Mouse (Mus musculus) MEL (cell line): ENCODE data around the gene Adam11. TPM values are rescaled to one million over a fixed set of nuclear protein-coding genes. Genes with fewer than 3 reads are reported as not detected.

Experiments
- DNase-seq: peaks from one replicate; pipeline ENCODE4 v3.0.0; 2011; ENCODE audit warnings: low read depth, low spot score
- H3K27ac ChIP-seq: 2 replicates; pipeline ENCODE4 v1.5.1; 2012; ENCODE audit warnings: low read depth, mild to moderate bottlenecking, control low read depth, low read length, moderate library complexity; ENCODE audit not compliant: control insufficient read depth
- H3K27me3 ChIP-seq, 2 experiments: fragments of 150-350 bp in 1 of 2; sonication (generic) in 1 of 2; 2 replicates each; pipeline ENCODE4 v1.6.1; 2012; ENCODE audit warnings: low read length in 2 of 2, mild to moderate bottlenecking in 2 of 2, improper control_type of control experiment in 1 of 2, moderate library complexity in 1 of 2; ENCODE audit not compliant: insufficient read depth in 2 of 2, control insufficient read depth in 1 of 2
- H3K36me3 ChIP-seq, 2 experiments: 2 replicates each; pipeline ENCODE4 v1.6.1; 2012 to 2014; ENCODE audit warnings: low read length in 2 of 2, improper control_type of control experiment in 1 of 2, inconsistent platforms in 1 of 2, mild to moderate bottlenecking in 1 of 2; ENCODE audit not compliant: insufficient read depth in 2 of 2, control insufficient read depth in 1 of 2
- H3K4me1 ChIP-seq, 2 experiments: fragments of 150-350 bp in 1 of 2; sonication (generic) in 1 of 2; 2 replicates each; pipeline ENCODE4 v1.6.1; 2012; ENCODE audit warnings: low read length in 2 of 2, improper control_type of control experiment in 1 of 2, mild to moderate bottlenecking in 1 of 2; ENCODE audit not compliant: insufficient read depth in 2 of 2, control insufficient read depth in 1 of 2
- H3K4me3 ChIP-seq, 2 experiments: fragments of 150-350 bp in 1 of 2; sonication (generic) in 1 of 2; 2 replicates each; pipeline ENCODE4 v1.5.1; 2012; ENCODE audit warnings: low read depth in 2 of 2, low read length in 2 of 2, mild to moderate bottlenecking in 2 of 2, moderate library complexity in 2 of 2, control low read depth in 1 of 2, improper control_type of control experiment in 1 of 2; ENCODE audit not compliant: control insufficient read depth in 1 of 2, insufficient read depth in 1 of 2
- H3K79me2 ChIP-seq: 2 replicates; pipeline ENCODE4 v1.6.1; 2012; ENCODE audit warnings: mild to moderate bottlenecking, low read length, moderate library complexity; ENCODE audit not compliant: control insufficient read depth, poor library complexity, insufficient read depth
- H3K9ac ChIP-seq: 2 replicates; pipeline ENCODE4 v1.6.1; 2012; ENCODE audit warnings: low read depth, mild to moderate bottlenecking, control low read depth, low read length, moderate library complexity; ENCODE audit not compliant: control insufficient read depth, poor library complexity, severe bottlenecking
- H3K9me3 ChIP-seq: fragments of 150-350 bp; sonication (generic); replicated peaks from 2 replicates; pipeline ENCODE4 v1.6.1; 2012; ENCODE audit warnings: mild to moderate bottlenecking, low read length, improper control_type of control experiment, moderate library complexity; ENCODE audit not compliant: insufficient read depth
- EP300 ChIP-seq, 2 experiments: IDR thresholded peaks; 2 replicates each; pipeline ENCODE4 v1.6.1; 2011; ENCODE audit warnings: improper control_type of control experiment in 2 of 2, low read length in 2 of 2, low read depth in 1 of 2, mild to moderate bottlenecking in 1 of 2
- GABPA ChIP-seq: IDR thresholded peaks from 2 replicates; pipeline ENCODE4 v1.6.1; 2012; ENCODE audit warnings: low read depth, mild to moderate bottlenecking, inconsistent platforms, low read length, improper control_type of control experiment, moderate library complexity
- GATA1 ChIP-seq: IDR thresholded peaks from 2 replicates; pipeline ENCODE4 v1.6.1; 2011; ENCODE audit warnings: low read depth, low read length, improper control_type of control experiment
- MAFK ChIP-seq: IDR thresholded peaks from 2 replicates; pipeline ENCODE4 v1.6.1; 2011; ENCODE audit warnings: low read depth, mild to moderate bottlenecking, low read length, improper control_type of control experiment, borderline replicate concordance
- MEF2A ChIP-seq: IDR thresholded peaks from 2 replicates; pipeline ENCODE4 v1.6.1; 2014; ENCODE audit warnings: low read depth, mild to moderate bottlenecking, inconsistent platforms, low read length, improper control_type of control experiment; ENCODE audit not compliant: poor library complexity, insufficient replicate concordance, severe bottlenecking; ENCODE audit errors: extremely low read depth
- MYB ChIP-seq: IDR thresholded peaks from 2 replicates; pipeline ENCODE4 v1.6.1; 2011; ENCODE audit warnings: mild to moderate bottlenecking, low read depth, low read length, improper control_type of control experiment
- NELFE ChIP-seq: IDR thresholded peaks from 2 replicates; pipeline ENCODE4 v1.6.1; 2011; ENCODE audit warnings: low read depth, low read length, improper control_type of control experiment
- NRF1 ChIP-seq: IDR thresholded peaks from 2 replicates; pipeline ENCODE4 v1.6.1; 2014; ENCODE audit warnings: low read depth, mild to moderate bottlenecking, inconsistent platforms, low read length, improper control_type of control experiment, moderate library complexity; ENCODE audit not compliant: poor library complexity, insufficient read depth, severe bottlenecking
- POLR2A ChIP-seq, 2 experiments: IDR thresholded peaks; 2 replicates each; pipeline ENCODE4 v1.6.1; 2011 to 2012; ENCODE audit warnings: low read length in 2 of 2, mild to moderate bottlenecking in 2 of 2, control low read depth in 1 of 2, improper control_type of control experiment in 1 of 2, low read depth in 1 of 2, moderate library complexity in 1 of 2; ENCODE audit not compliant: control insufficient read depth in 1 of 2, insufficient read depth in 1 of 2, poor library complexity in 1 of 2
- POLR2AphosphoS5 ChIP-seq: IDR thresholded peaks from 2 replicates; pipeline ENCODE4 v1.6.1; 2012; ENCODE audit warnings: low read depth, borderline replicate concordance, mild to moderate bottlenecking, inconsistent platforms, low read length, moderate library complexity, mixed read lengths
- SMC3 ChIP-seq: IDR thresholded peaks from 2 replicates; pipeline ENCODE4 v1.6.1; 2011; ENCODE audit warnings: low read depth, low read length, improper control_type of control experiment
- TBP ChIP-seq: IDR thresholded peaks from 2 replicates; pipeline ENCODE4 v1.8.0; 2011; ENCODE audit warnings: low read depth, low read length, improper control_type of control experiment
- TCF12 ChIP-seq: IDR thresholded peaks from 2 replicates; pipeline ENCODE4 v1.6.1; 2014; ENCODE audit warnings: low read depth, mild to moderate bottlenecking, inconsistent platforms, low read length, improper control_type of control experiment, moderate library complexity
- USF2 ChIP-seq, 2 experiments: IDR thresholded peaks; 2 replicates each; pipeline ENCODE4 v1.6.1; 2011 to 2012; ENCODE audit warnings: improper control_type of control experiment in 2 of 2, low read length in 2 of 2, borderline replicate concordance in 1 of 2, inconsistent platforms in 1 of 2, low read depth in 1 of 2, mild to moderate bottlenecking in 1 of 2; ENCODE audit not compliant: insufficient read depth in 1 of 2
- polyA plus RNA-seq, 2 experiments: library from polyadenylated mRNA; stranded (reverse) in 1 of 2; unstranded in 1 of 2; fragments of >175 nt in 1 of 2; fragments of >200 nt in 1 of 2; gene quantifications; 2 replicates each; pipeline versions ENCODE4 v1.2.1 to v1.2.4; 2012; ENCODE audit warnings: low replicate concordance in 2 of 2, low read depth in 1 of 2; ENCODE audit not compliant: insufficient read length in 2 of 2, insufficient read depth in 1 of 2, missing spikeins in 1 of 2
- total RNA-seq: library from RNA; depleted of rRNA; stranded (reverse); fragments of 300-350 nt; gene quantifications from 2 replicates; pipeline ENCODE4 v1.2.3, GENCODE M21; 2012; rRNA removed

The Adam11 gene
- total RNA-seq: 0.08 and 0.13 TPM in 2 replicates
- under 1 TPM in 1 of 2 experiments, not detected in 1; 0.36 TPM for polyA plus RNA-seq

GRCm38 (mm10) chr11:102761309-102762210 is at the start of gene Adam11:
Gene Adam11 (plus strand): TSS chr11:102761439.
- Histone ChIP-seq H3K9ac (no peak within 1 kb of the TSS), H3K9me3 (no peaks in the 10 kb centered on the region), H3K27me3 (peaks cover 0 to 1% of the 10 kb centered on the region in 2 experiments; a peak in 3 of 4 replicates), H3K4me1 (no peaks in the 10 kb centered on the region), H3K27ac (no peak within 1 kb of the TSS), H3K4me3 (no peak within 1 kb of the TSS), H3K79me2 (no peaks in the 10 kb centered on the region), H3K36me3 (no peaks in the 10 kb centered on the region)
- DNase-seq: no peak
- TF ChIP-seq POLR2A (IDR thresholded peaks at IDR 0.05; ENCODE audit: control insufficient read depth in 1 of 2, insufficient read depth in 1 of 2, low read depth in 1 of 2, low read length in 2 of 2, poor library complexity in 1 of 2): 0 out of 4 replicates have a peak, but pooled peaks of 1 of the 2 experiments have one; percentile 14
- no peak for TF ChIP-seq MEF2A
- no peak for TF ChIP-seq EP300 (IDR thresholded peaks at IDR 0.05; ENCODE audit: low read depth in 1 of 2, low read length in 2 of 2)
- no peak for TF ChIP-seq NELFE
- TF ChIP-seq USF2 (IDR thresholded peaks at IDR 0.05; ENCODE audit: borderline replicate concordance in 1 of 2, insufficient read depth in 1 of 2, low read depth in 1 of 2, low read length in 2 of 2): no peak
- TF ChIP-seq NRF1: no peak

GRCm38 (mm10) chr11:102712411-102712810 is 48.8 kb upstream of the Adam11 start:
- Histone ChIP-seq H3K36me3 (no peaks in the 10 kb centered on the region), H3K79me2 (no peaks in the 10 kb centered on the region), H3K4me1 (no peaks in the 10 kb centered on the region), H3K9ac (no peak overlapping the region), H3K27ac (no peak overlapping the region), H3K4me3 (no peak overlapping the region), H3K9me3 (no peaks in the 10 kb centered on the region), H3K27me3 (peaks cover 0 to 11% of the 10 kb centered on the region in 2 experiments)
- DNase-seq: no peak
- TF ChIP-seq GATA1 (no peak), TCF12 (no peak), TBP (no peak), POLR2AphosphoS5 (no peak), POLR2A (IDR thresholded peaks at IDR 0.05; ENCODE audit: control insufficient read depth in 1 of 2, insufficient read depth in 1 of 2, low read depth in 1 of 2, low read length in 2 of 2, poor library complexity in 1 of 2) (no peak), SMC3 (no peak), GABPA (no peak), MAFK (no peak), USF2 (IDR thresholded peaks at IDR 0.05; ENCODE audit: borderline replicate concordance in 1 of 2, insufficient read depth in 1 of 2, low read depth in 1 of 2, low read length in 2 of 2) (no peak), MYB (no peak), NELFE (no peak)
